Mouse (Mus musculus): ENCODE measurements around the gene Grm4. TPM values are rescaled to one million over a fixed set of nuclear protein-coding genes. Genes with fewer than 3 reads are reported as not detected.

Gene Grm4
- 0.69 and 0.78 TPM in 2 replicates for polyA plus RNA-seq (2015; fragmentation: Nextera tagmentation; extraction: Ambion mirVana)

DNA sequence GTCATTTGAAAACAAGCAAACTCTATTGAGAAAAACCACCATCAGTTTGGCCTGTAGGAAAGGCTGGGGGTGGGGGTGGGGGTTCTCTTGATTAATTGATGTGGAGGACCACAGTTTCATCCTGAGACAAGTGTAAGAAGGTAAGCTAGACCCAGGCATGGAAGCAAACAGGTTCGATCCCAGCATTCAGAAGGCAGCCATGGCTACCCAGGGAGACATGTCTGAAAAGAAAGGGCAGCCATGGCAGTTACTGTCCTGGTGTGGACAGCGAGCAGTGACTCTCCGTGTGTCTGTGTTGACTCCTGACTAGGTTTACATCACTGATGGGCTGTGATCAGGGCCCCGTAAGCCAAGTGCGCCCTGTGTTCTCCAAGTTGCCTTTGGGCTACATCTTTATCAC lies at the start of gene Grm4:
Gene Grm4, minus strand, starts transcription at position 101 of the 400 bp plus-strand sequence.
- no peak for DNase-seq (ENCODE audit: low spot score)

GRCm38 (mm10) chr17:27568228-27568627 lies 47.0 kb upstream of the Grm4 start:
- no peak for DNase-seq (ENCODE audit: low spot score)

DNA sequence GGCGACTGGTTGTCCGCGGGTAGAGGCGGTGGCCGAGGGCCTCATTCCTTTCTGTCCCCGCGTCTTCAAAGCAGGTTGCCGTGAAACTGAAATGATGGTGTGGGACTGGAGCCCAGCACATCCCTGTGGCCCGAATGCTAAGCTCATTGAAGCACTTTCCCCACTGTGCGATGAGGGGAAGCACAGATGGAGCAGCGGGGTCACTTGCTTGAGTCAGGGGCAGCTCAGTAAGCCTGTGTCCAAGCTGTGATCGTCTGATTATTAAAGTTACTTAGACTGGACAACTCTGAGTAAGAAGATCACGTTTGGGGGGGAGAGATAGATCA lies 44.7 kb upstream of the Grm4 start:
- no peak for DNase-seq (ENCODE audit: low spot score)

DNA sequence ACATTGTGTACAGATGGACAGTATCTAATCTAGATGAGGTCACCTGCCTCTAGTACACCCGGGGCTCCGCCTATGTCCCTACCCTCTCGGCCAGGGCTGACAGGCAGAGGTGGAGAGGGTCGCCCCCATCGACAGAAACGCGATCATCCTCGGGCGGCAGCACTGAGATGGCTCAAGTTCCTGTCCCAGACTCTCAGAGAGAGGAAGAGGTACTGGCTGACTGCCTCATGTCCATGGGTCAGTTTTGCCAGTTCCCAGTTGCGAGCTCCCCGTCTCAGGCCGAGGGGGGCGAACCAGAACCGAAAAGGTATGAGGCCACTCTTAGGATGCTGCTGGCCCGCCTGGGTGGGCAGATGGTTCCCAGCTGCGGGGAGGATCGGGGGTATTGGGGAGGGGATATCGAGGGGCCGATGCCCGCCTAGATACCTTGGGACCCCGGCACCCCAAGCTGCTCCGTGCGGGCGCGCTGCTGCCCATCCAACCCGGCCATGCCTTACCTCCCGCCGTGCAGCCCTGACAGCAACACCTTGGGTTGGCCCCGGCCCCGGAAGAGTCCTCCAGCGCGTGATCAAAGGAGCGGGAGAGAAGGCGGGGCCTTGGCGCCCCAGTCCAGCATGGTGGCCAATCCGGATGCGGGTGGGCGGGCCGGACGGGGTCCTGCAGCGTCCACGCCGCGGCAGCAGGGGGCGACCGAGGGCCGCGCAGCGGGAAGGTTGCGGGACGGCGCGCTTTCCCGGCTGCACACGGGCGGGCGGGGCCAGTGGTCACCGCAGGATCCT lies 44.1 kb upstream of the Grm4 start, which contains the start of gene AI413582:
Gene AI413582, minus strand, starts transcription at position 594 of the 779 bp plus-strand sequence.
- peak; percentile 96 for DNase-seq (ENCODE audit: low spot score)

GRCm38 (mm10) chr17:27564391-27565162 lies 43.4 kb upstream of the Grm4 start:
- no peak for DNase-seq (ENCODE audit: low spot score)

GRCm38 (mm10) chr17:27563771-27564244 lies 42.6 kb upstream of the Grm4 start:
- DNase-seq (ENCODE audit: low spot score): no peak

GRCm38 (mm10) chr17:27561809-27562526 lies 40.8 kb upstream of the Grm4 start:
- no peak for DNase-seq (ENCODE audit: low spot score)

GRCm38 (mm10) chr17:27560926-27561480 lies 39.8 kb upstream of the Grm4 start:
- DNase-seq (ENCODE audit: low spot score): no peak

GRCm38 (mm10) chr17:27559596-27559995 lies 38.4 kb upstream of the Grm4 start:
- DNase-seq (ENCODE audit: low spot score): no peak

DNA sequence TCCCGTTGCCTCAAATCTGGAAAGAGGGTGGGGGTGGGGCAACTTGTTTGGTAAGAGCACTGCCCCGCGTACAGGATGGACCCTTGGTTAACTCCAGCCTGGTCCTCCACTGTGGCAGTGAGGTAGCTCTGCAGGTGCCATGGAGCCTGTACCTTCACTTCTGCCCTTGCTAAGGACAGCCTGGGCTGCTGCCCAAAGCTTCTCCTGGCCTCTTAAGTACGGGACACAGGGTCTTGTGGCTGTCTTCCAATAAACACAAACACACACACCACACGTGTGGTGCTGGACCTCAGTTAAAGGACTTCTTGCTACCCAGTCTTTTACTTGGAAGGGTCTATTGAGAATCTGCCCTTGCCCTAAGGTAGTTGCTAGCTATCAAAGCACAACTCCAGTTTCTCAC lies 37.6 kb upstream of the Grm4 start:
- no peak for DNase-seq (ENCODE audit: low spot score)

- DNase-seq (ENCODE audit: low spot score): no peak
Observed at GRCm38 (mm10) chr17:27557927-27558661, 36.9 kb upstream of the Grm4 start.

- peak; percentile 90 for DNase-seq (ENCODE audit: low spot score)
Observed at GRCm38 (mm10) chr17:27557181-27557926, 36.2 kb upstream of the Grm4 start.

DNA sequence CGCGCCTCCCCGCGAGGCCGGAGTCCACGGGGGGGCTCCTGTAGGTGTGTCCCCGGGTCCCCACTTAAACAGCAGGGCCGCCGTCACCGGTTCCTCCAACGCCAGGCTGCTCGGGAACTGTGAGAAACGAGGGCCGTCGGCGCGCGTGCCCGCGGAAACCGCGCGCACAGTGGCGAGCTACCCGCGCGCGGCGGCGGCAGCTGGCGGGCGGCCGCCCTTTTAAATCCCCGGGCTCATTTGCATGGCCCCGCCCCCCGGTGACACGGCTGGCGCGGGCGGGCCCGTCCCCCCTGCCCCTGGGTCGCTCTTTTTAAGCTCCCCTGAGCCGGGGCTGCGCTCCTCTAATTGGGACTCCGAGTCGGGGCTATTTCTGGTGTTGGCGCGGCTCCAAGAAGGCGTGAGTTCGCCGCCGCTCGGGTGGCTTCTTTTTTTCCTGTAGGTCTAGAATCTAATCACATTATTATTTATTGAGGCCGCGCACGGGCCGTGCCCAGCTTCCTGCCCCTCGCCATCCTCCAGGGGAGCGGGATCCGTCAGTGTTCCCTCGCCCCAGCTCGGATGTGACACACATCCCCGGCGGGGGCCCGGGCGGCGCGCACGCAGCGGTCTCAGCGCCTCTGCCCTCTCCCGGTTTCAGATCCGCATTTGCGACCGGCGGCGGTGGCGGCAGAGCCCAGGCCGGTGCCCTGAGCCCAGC lies 35.3 kb upstream of the Grm4 start, which contains the start of gene Hmga1:
Gene Hmga1, plus strand, starts transcription at position 183 of the 697 bp plus-strand sequence.
- peak; percentile 96 for DNase-seq (ENCODE audit: low spot score)

DNA sequence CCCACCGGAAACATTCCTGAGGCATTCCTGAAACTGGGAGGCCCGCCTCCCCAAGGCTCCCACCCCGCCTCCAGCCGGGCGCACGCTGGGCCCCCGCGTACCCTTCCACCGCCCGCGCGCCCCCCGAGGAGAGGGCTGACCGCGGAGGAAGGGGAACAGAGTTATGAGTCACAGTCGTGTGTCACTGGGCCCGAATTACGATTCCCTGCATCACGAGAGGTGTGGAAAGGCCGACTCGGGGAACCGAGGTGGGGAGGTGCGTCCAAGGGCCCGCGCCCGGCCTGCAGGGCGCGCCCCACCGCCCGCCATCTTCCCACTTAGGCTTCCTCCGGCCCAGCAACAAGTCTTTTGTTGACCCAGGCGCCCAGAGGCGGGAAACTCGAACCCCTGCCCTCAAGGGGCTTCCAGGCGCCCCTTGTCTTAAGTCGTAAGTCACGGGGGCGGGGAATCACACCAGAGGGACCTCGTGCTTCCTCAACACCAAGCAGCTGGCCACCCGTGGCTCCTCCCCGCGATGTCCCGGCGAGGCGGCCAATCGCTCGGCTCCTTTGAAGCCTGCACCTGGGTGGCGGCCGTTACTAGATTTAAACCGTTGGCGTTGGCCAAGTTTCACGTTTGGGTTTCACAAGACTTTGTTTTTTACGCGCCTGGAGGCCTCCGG lies 34.4 kb upstream of the Grm4 start:
- DNase-seq (ENCODE audit: low spot score): peak; percentile 87

DNA sequence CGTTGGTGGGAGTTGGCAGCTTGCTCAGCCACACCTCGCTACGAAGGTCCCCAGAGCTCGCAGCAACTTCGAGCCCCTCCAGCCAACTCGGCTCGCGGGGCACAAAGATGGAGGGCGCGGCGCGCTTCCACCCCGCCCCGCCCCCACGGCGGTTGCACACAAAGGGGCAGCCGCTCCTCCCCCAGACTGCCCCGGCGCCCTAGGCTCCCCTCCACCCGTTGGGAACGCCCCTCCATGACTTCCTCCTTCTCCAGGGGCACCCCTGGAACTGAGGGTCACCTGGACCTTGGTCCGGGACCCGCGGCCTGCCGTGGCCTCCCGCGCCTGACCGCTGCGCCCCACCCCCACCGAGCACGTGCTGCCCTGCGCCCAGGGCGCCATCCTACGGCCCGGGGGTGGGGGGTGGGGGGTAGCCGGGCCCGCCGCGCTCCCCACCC lies 33.9 kb upstream of the Grm4 start:
- peak; percentile 80 for DNase-seq (ENCODE audit: low spot score)

DNA sequence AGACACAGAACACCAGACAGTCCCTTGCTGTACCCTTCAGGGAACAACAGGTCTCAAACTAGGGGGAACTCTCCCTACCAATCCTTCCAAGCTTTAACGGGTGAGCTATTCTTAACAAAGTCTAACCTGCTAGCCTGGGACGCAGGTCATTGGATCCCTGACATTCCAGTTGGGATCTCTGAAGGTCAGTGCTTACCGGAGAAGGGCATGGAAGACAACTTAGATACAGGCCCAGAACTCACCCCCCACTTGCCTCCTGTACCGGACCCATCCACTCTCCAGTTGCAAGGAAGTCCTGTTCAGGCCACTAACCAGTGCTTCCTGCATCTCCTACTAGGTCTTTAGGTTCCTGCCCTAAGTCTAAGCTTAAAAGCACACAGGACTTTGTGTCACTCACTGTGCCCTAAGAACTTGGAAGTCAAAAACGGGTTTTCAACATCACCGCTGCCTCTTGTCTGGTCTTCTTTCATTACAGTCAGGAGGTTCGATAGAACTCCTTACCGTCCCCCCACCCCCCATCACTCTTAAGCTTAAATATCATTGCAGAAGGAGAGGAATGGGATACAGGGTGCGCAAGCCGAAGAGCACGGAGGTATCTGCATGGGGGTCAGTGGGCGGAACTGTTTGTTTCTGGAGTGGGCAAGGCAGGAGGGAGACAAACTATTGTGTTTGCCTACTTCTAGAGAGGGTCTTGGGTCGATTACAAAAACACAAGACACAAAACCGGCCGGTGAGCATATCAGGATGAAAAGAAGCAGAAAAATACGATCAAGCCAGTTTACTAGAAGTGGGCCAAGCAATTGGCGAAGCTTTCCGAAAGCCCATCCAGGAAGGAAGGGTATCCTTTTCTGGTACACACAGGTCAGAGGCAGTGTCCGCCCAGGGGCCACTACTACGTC lies 33.1 kb upstream of the Grm4 start:
- DNase-seq (ENCODE audit: low spot score): no peak
